Mouse (Mus musculus) kidney, postnatal 36 days (tissue): Measurements from ENCODE around the gene Apoa1.

Source experiments
- DNase-seq, 2 experiments: peaks; one replicate each; pipeline ENCODE4 v3.0.0; 2021 to 2022; ENCODE audit warnings: mixed read lengths in 2 of 2

Apoa1 gene

GRCm38 (mm10) chr9:46228491-46228890, at the start of gene Apoa1:
Gene Apoa1 (plus strand): TSS chr9:46228580.
- no peak for DNase-seq

GRCm38 (mm10) chr9:46178595-46178994, 49.8 kb upstream of the Apoa1 start:
- no peak for DNase-seq

GRCm38 (mm10) chr9:46181297-46181696, 47.1 kb upstream of the Apoa1 start:
- no peak for DNase-seq

GRCm38 (mm10) chr9:46184542-46184941, 43.8 kb upstream of the Apoa1 start:
- peak in 1 of 2 experiments; percentile 28 for DNase-seq

- peak; percentile 46 to 67 for DNase-seq
These were observed 43.2 kb upstream of the Apoa1 start for GRCm38 (mm10) chr9:46185191-46185590.

GRCm38 (mm10) chr9:46186387-46186786, 42.0 kb upstream of the Apoa1 start:
- DNase-seq, result no peak

GRCm38 (mm10) chr9:46188370-46188769, 40.0 kb upstream of the Apoa1 start:
- no peak for DNase-seq

GRCm38 (mm10) chr9:46188956-46189355, 39.4 kb upstream of the Apoa1 start:
- no peak for DNase-seq

- no peak for DNase-seq
These were observed 39.0 kb upstream of the Apoa1 start for GRCm38 (mm10) chr9:46189381-46189780.

GRCm38 (mm10) chr9:46191234-46191633, 37.1 kb upstream of the Apoa1 start:
- no peak for DNase-seq

- DNase-seq, result peak in 1 of 2 experiments; percentile 47
These were observed 36.7 kb upstream of the Apoa1 start for GRCm38 (mm10) chr9:46191644-46192043.

- no peak for DNase-seq
These were observed 35.7 kb upstream of the Apoa1 start for GRCm38 (mm10) chr9:46192642-46193041.

GRCm38 (mm10) chr9:46194809-46195208, 33.6 kb upstream of the Apoa1 start:
- no peak for DNase-seq

GRCm38 (mm10) chr9:46196699-46197169, 31.6 kb upstream of the Apoa1 start:
- peak; percentile 29 to 73 for DNase-seq

- DNase-seq, result no peak
These were observed 29.9 kb upstream of the Apoa1 start for GRCm38 (mm10) chr9:46198461-46198860.

GRCm38 (mm10) chr9:46198936-46199335, 29.4 kb upstream of the Apoa1 start:
- no peak for DNase-seq

GRCm38 (mm10) chr9:46199609-46200008, 28.8 kb upstream of the Apoa1 start:
- DNase-seq, result no peak

- peak; percentile 77 to 88 for DNase-seq
These were observed 21.4 kb upstream of the Apoa1 start for GRCm38 (mm10) chr9:46206834-46207500.

- no peak for DNase-seq
These were observed 20.9 kb upstream of the Apoa1 start for GRCm38 (mm10) chr9:46207501-46207869.

- DNase-seq, result no peak
These were observed 19.9 kb upstream of the Apoa1 start for GRCm38 (mm10) chr9:46208401-46208974.

GRCm38 (mm10) chr9:46210473-46210872, 17.9 kb upstream of the Apoa1 start:
- no peak for DNase-seq

GRCm38 (mm10) chr9:46214276-46214675, 14.1 kb upstream of the Apoa1 start:
- no peak for DNase-seq

- no peak for DNase-seq
These were observed 13.4 kb upstream of the Apoa1 start for GRCm38 (mm10) chr9:46214946-46215337.
